Mouse (Mus musculus): ENCODE data around the gene Casp6. TPM values are rescaled to one million over a fixed set of nuclear protein-coding genes. Genes with fewer than 3 reads are reported as not detected.

Gene Casp6
- 67.9 and 72.2 TPM in 2 replicates for polyA plus RNA-seq (2016; fragmentation: Nextera tagmentation; extraction: Ambion mirVana)

- Histone ChIP-seq H3K9me3 (replicated peaks) (no peaks in the 10 kb centered on the region), H3K36me3 (0 out of 2 replicates have a peak, but pooled peaks cover 7% of the 10 kb centered on the region), H3K27ac (replicated peaks) (peak within 1 kb of the TSS; percentile 88), H3K4me3 (peak within 1 kb of the TSS; percentile 82), H3K27me3 (ENCODE audit: low read depth, poor library complexity, severe bottlenecking) (0 out of 2 replicates have a peak, but pooled peaks cover 10% of the 10 kb centered on the region), H3K4me1 (peaks cover 23% of the 10 kb centered on the region)
- DNase-seq (ENCODE audit: low spot score), result peak; percentile 85
- WGBS, result under 1% methylated on average over 34 of the region's 34 CpGs
Measured at GRCm38 (mm10) chr3:129901271-129901809, at the start of gene Casp6. Casp6 (plus strand) TSS chr3:129901425.

GRCm38 (mm10) chr3:129862592-129862991 is 38.6 kb upstream of the Casp6 start:
- Histone ChIP-seq H3K4me1 (no peaks in the 10 kb centered on the region), H3K27ac (replicated peaks) (no peak overlapping the region), H3K9me3 (replicated peaks) (peaks cover 12% of the 10 kb centered on the region; the same call in 1 of the 2 replicates), H3K36me3 (no peaks in the 10 kb centered on the region), H3K4me3 (no peak overlapping the region), H3K27me3 (ENCODE audit: low read depth, poor library complexity, severe bottlenecking) (no peaks in the 10 kb centered on the region)
- no peak for DNase-seq (ENCODE audit: low spot score)
- 74% methylated on average over 2 of the region's 2 CpGs for WGBS

GRCm38 (mm10) chr3:129863698-129864097 is 37.5 kb upstream of the Casp6 start:
- H3K4me1 ChIP-seq, result no peaks in the 10 kb centered on the region
- H3K4me3 ChIP-seq, result no peak overlapping the region
- H3K36me3 ChIP-seq, result no peaks in the 10 kb centered on the region
- 51% methylated on average over 14 of the region's 14 CpGs for WGBS
- H3K9me3 ChIP-seq (replicated peaks), result 0 out of 2 replicates have a peak, but pooled peaks cover 2% of the 10 kb centered on the region
- no peak overlapping the region for H3K27ac ChIP-seq (replicated peaks)
- H3K27me3 ChIP-seq (ENCODE audit: low read depth, poor library complexity, severe bottlenecking), result no peaks in the 10 kb centered on the region
- peak; percentile 35 for DNase-seq (ENCODE audit: low spot score)

GRCm38 (mm10) chr3:129877327-129877726 is 23.9 kb upstream of the Casp6 start:
- no peak for DNase-seq (ENCODE audit: low spot score)
- H3K4me1 ChIP-seq, result peaks cover 16% of the 10 kb centered on the region
- 90% methylated on average over 10 of the region's 10 CpGs for WGBS
- H3K27ac ChIP-seq (replicated peaks), result no peak overlapping the region
- no peaks in the 10 kb centered on the region for H3K9me3 ChIP-seq (replicated peaks)
- no peak overlapping the region for H3K4me3 ChIP-seq
- H3K27me3 ChIP-seq (ENCODE audit: low read depth, poor library complexity, severe bottlenecking), result peaks cover 6% of the 10 kb centered on the region; the same call in 1 of the 2 replicates
- no peaks in the 10 kb centered on the region for H3K36me3 ChIP-seq

GRCm38 (mm10) chr3:129878405-129879021 is 22.7 kb upstream of the Casp6 start, which contains the start of gene Pla2g12a:
Pla2g12a (plus strand) TSS chr3:129878606.
- H3K4me1 ChIP-seq, result peaks cover 16% of the 10 kb centered on the region
- no peaks in the 10 kb centered on the region for H3K9me3 ChIP-seq (replicated peaks)
- under 1% methylated on average over 66 of the region's 66 CpGs for WGBS
- H3K4me3 ChIP-seq, result peak within 1 kb of the TSS; percentile 81
- peaks cover 6% of the 10 kb centered on the region; the same call in 1 of the 2 replicates for H3K27me3 ChIP-seq (ENCODE audit: low read depth, poor library complexity, severe bottlenecking)
- peak within 1 kb of the TSS; percentile 93 for H3K27ac ChIP-seq (replicated peaks)
- H3K36me3 ChIP-seq, result no peaks in the 10 kb centered on the region
- peak; percentile 89 for DNase-seq (ENCODE audit: low spot score)

- peak; percentile 58 for DNase-seq (ENCODE audit: low spot score)
- no peaks in the 10 kb centered on the region for H3K9me3 ChIP-seq (replicated peaks)
- peaks cover 16% of the 10 kb centered on the region for H3K4me1 ChIP-seq
- H3K4me3 ChIP-seq, result peak overlapping the region; percentile 81
- no peaks in the 10 kb centered on the region for H3K36me3 ChIP-seq
- H3K27me3 ChIP-seq (ENCODE audit: low read depth, poor library complexity, severe bottlenecking), result peaks cover 6% of the 10 kb centered on the region; the same call in 1 of the 2 replicates
- under 1% methylated on average over 25 of the region's 25 CpGs for WGBS
- H3K27ac ChIP-seq (replicated peaks), result peak overlapping the region; percentile 93
Measured at GRCm38 (mm10) chr3:129879131-129879757, 22.0 kb upstream of the Casp6 start.

- WGBS, result 78% methylated on average over 2 of the region's 2 CpGs
- H3K27me3 ChIP-seq (ENCODE audit: low read depth, poor library complexity, severe bottlenecking), result peaks cover 6% of the 10 kb centered on the region; the same call in 1 of the 2 replicates
- H3K4me1 ChIP-seq, result peaks cover 16% of the 10 kb centered on the region
- H3K4me3 ChIP-seq, result peak overlapping the region; percentile 81; the same call in 1 of the 2 replicates
- no peaks in the 10 kb centered on the region for H3K9me3 ChIP-seq (replicated peaks)
- no peak for DNase-seq (ENCODE audit: low spot score)
- no peaks in the 10 kb centered on the region for H3K36me3 ChIP-seq
- no peak overlapping the region for H3K27ac ChIP-seq (replicated peaks)
Measured at GRCm38 (mm10) chr3:129879913-129880312, 21.3 kb upstream of the Casp6 start.

GRCm38 (mm10) chr3:129880925-129881593 is 20.2 kb upstream of the Casp6 start:
- H3K27me3 ChIP-seq (ENCODE audit: low read depth, poor library complexity, severe bottlenecking), result peaks cover 6% of the 10 kb centered on the region; the same call in 1 of the 2 replicates
- H3K4me3 ChIP-seq, result no peak overlapping the region
- H3K9me3 ChIP-seq (replicated peaks), result no peaks in the 10 kb centered on the region
- no peaks in the 10 kb centered on the region for H3K36me3 ChIP-seq
- 87% methylated on average over 8 of the region's 8 CpGs for WGBS
- peaks cover 16% of the 10 kb centered on the region for H3K4me1 ChIP-seq
- DNase-seq (ENCODE audit: low spot score), result no peak
- H3K27ac ChIP-seq (replicated peaks), result no peak overlapping the region

GRCm38 (mm10) chr3:129885577-129885976 is 15.6 kb upstream of the Casp6 start:
- peaks cover 7% of the 10 kb centered on the region; the same call in 1 of the 2 replicates for H3K36me3 ChIP-seq
- no peak for DNase-seq (ENCODE audit: low spot score)
- H3K27ac ChIP-seq (replicated peaks), result no peak overlapping the region
- H3K4me3 ChIP-seq, result no peak overlapping the region
- no peaks in the 10 kb centered on the region for H3K9me3 ChIP-seq (replicated peaks)
- H3K27me3 ChIP-seq (ENCODE audit: low read depth, poor library complexity, severe bottlenecking), result no peaks in the 10 kb centered on the region
- 91% methylated on average over 9 of the region's 9 CpGs for WGBS
- H3K4me1 ChIP-seq, result no peaks in the 10 kb centered on the region

- H3K36me3 ChIP-seq, result peaks cover 13% of the 10 kb centered on the region; the same call in 1 of the 2 replicates
- H3K27me3 ChIP-seq (ENCODE audit: low read depth, poor library complexity, severe bottlenecking), result no peaks in the 10 kb centered on the region
- no peak overlapping the region for H3K27ac ChIP-seq (replicated peaks)
- H3K4me3 ChIP-seq, result no peak overlapping the region
- H3K9me3 ChIP-seq (replicated peaks), result no peaks in the 10 kb centered on the region
- DNase-seq (ENCODE audit: low spot score), result no peak
- H3K4me1 ChIP-seq, result no peaks in the 10 kb centered on the region
- WGBS, result 87% methylated on average over 5 of the region's 5 CpGs
Measured at GRCm38 (mm10) chr3:129886430-129886829, 14.8 kb upstream of the Casp6 start.

GRCm38 (mm10) chr3:129887779-129888517 is 13.3 kb upstream of the Casp6 start:
- Histone ChIP-seq H3K27ac (replicated peaks) (no peak overlapping the region), H3K9me3 (replicated peaks) (no peaks in the 10 kb centered on the region), H3K4me1 (no peaks in the 10 kb centered on the region), H3K4me3 (no peak overlapping the region), H3K27me3 (ENCODE audit: low read depth, poor library complexity, severe bottlenecking) (no peaks in the 10 kb centered on the region), H3K36me3 (peaks cover 24% of the 10 kb centered on the region)
- 90% methylated on average over 13 of the region's 13 CpGs for WGBS
- DNase-seq (ENCODE audit: low spot score), result no peak

- Histone ChIP-seq H3K4me1 (no peaks in the 10 kb centered on the region), H3K27ac (replicated peaks) (no peak overlapping the region), H3K27me3 (ENCODE audit: low read depth, poor library complexity, severe bottlenecking) (no peaks in the 10 kb centered on the region), H3K9me3 (replicated peaks) (no peaks in the 10 kb centered on the region), H3K36me3 (peaks cover 33% of the 10 kb centered on the region), H3K4me3 (no peak overlapping the region)
- 80% methylated on average over 5 of the region's 5 CpGs for WGBS
- DNase-seq (ENCODE audit: low spot score), result no peak
Measured at GRCm38 (mm10) chr3:129892003-129892402, 9.2 kb upstream of the Casp6 start.

All from midbrain, embryonic 10.5 days (tissue).